Mouse (Mus musculus) erythroblast, embryonic 14.5 days (primary cell): Measurements from ENCODE around the gene Thap11. TPM values are rescaled to one million over a fixed set of nuclear protein-coding genes. Genes with fewer than 3 reads are reported as not detected.

ENCODE experiments used
- H3K27me3 ChIP-seq: 2 replicates; pipeline ENCODE4 v1.6.1; 2012; ENCODE audit warnings: inconsistent platforms; ENCODE audit not compliant: control insufficient read depth
- H3K36me3 ChIP-seq: 2 replicates; pipeline ENCODE4 v1.6.1; 2012; ENCODE audit warnings: mild to moderate bottlenecking, inconsistent platforms; ENCODE audit not compliant: control insufficient read depth
- H3K4me1 ChIP-seq: 2 replicates; pipeline ENCODE4 v1.6.1; 2012; ENCODE audit warnings: inconsistent platforms; ENCODE audit not compliant: control insufficient read depth
- H3K4me3 ChIP-seq: replicated peaks from 2 replicates; pipeline ENCODE3; 2012; ENCODE audit warnings: moderate library complexity, mild to moderate bottlenecking, inconsistent platforms
- H3K9me3 ChIP-seq: 2 replicates; pipeline ENCODE4 v1.6.1; 2012; ENCODE audit warnings: low read length, inconsistent platforms, mixed read lengths; ENCODE audit not compliant: control insufficient read depth
- GATA1 ChIP-seq: IDR thresholded peaks from 2 replicates; pipeline ENCODE4 v1.6.1; 2012; ENCODE audit warnings: low read length, inconsistent platforms, mixed read lengths
- TAL1 ChIP-seq: IDR thresholded peaks from 3 replicates; pipeline ENCODE4 v1.6.1; 2012; ENCODE audit warnings: low read length, inconsistent platforms, mixed read lengths
- polyA plus RNA-seq: library from polyadenylated mRNA; stranded (reverse); fragments of >175 nt; gene quantifications from 2 replicates; pipeline ENCODE4 v1.2.3, GENCODE M21; 2012

The Thap11 gene
- polyA plus RNA-seq, result 2.8 and 3.4 TPM in 2 replicates

DNA sequence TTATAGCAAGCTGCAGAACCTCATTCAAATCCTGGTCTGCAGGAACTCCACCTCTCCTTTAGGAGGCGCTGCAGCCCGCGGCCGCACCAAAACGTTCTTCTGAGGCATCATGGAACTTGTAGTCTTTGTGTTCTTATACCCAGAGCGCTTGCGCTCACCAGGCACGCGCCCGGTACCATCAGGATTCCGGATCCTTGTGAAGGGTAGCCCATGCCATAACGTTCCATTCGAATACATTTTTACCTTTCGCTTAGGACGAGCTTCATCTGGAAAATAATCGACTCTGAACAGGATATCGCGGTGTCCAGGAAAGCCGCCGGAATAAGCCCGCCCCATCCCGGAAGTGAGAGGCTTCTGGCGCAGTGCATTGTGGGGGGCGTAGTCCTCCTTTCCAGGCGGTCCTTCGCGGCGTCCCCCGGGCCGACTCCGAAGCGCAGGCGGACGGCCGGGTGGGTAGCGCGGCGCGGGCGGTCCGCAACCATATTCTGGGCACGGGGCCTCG, at the start of gene Thap11:
TSS of gene Thap11 (plus strand) at position 418 of the 502 bp plus-strand sequence.
- H3K4me1 ChIP-seq, result peaks cover 66% of the 10 kb centered on the region
- H3K27me3 ChIP-seq, result no peaks in the 10 kb centered on the region
- no peaks in the 10 kb centered on the region for H3K9me3 ChIP-seq
- peak within 1 kb of the TSS; percentile 90 for H3K4me3 ChIP-seq
- TF ChIP-seq TAL1, result no peak
- TF ChIP-seq GATA1, result no peak
- peaks cover 32% of the 10 kb centered on the region for H3K36me3 ChIP-seq

DNA sequence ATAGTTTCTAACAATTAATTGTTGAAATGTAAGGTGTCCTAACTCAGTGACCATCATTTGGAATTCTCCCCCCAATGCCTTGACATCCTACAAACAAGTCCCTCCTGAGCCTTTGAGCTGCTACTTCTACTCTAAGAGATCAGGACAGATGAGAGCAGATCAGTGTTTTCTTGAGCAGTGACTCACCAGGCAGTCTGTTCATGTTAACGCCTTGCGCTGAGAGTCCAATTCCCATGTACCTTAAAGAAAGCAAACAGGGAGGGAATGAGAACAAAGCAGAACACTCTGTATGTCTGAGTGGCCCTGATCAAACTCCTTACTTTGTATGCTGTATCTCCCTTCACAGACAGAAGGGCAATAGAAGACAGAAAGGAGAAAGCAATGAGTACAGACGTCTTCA, 49.6 kb upstream of the Thap11 start:
- Histone ChIP-seq H3K27me3 (no peaks in the 10 kb centered on the region), H3K4me1 (peaks cover 91% of the 10 kb centered on the region), H3K36me3 (peaks cover 98% of the 10 kb centered on the region), H3K9me3 (no peaks in the 10 kb centered on the region), H3K4me3 (peak overlapping the region; percentile 23)
- no peak for TF ChIP-seq TAL1
- no peak for TF ChIP-seq GATA1

DNA sequence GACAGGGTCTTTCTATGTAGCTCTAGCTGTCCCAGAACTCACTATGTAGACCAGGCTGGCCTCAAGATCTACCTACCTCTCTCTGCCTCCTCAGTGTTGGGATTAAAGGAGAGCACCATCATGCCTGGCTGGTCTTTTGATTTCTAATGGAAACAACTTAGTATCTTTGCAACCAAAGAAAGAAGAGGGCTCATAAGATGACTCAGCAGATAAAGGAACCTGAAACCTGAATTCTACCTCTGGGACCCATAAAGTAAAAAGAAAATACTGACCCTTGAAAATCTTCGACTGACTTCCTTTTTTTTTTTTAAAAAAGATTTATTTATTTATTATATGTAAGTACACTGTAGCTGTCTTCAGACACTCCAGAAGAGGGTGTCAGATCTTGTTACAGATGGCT, 49.0 kb upstream of the Thap11 start:
- peaks cover 98% of the 10 kb centered on the region for H3K36me3 ChIP-seq
- peaks cover 91% of the 10 kb centered on the region for H3K4me1 ChIP-seq
- H3K9me3 ChIP-seq, result no peaks in the 10 kb centered on the region
- TF ChIP-seq GATA1 (no peak), TAL1 (no peak)
- H3K27me3 ChIP-seq, result no peaks in the 10 kb centered on the region
- H3K4me3 ChIP-seq, result no peak overlapping the region

DNA sequence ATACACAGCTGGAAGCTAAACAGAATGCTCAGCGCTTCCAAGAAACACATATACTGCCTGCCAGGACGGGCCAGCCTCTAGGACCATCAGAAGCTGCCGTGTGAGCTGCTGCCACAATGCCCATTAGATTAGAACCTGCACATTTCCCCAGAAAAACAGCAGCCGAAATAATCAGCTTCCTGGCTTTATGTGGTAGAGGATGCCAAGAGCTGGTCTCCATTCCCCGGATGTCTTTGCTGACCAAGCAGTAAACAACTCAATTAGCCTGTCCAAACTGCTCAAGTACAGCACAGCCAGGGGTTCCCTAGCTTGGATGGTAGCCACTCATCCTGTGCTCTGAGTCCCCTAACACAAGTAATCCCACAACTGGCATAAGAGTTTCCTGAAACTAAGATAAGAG, 47.2 kb upstream of the Thap11 start:
- peak overlapping the region; percentile 2 for H3K4me3 ChIP-seq
- H3K36me3 ChIP-seq, result peaks cover 99% of the 10 kb centered on the region
- TF ChIP-seq TAL1 (no peak), GATA1 (no peak)
- H3K4me1 ChIP-seq, result peaks cover 93% of the 10 kb centered on the region
- H3K9me3 ChIP-seq, result no peaks in the 10 kb centered on the region
- H3K27me3 ChIP-seq, result no peaks in the 10 kb centered on the region

DNA sequence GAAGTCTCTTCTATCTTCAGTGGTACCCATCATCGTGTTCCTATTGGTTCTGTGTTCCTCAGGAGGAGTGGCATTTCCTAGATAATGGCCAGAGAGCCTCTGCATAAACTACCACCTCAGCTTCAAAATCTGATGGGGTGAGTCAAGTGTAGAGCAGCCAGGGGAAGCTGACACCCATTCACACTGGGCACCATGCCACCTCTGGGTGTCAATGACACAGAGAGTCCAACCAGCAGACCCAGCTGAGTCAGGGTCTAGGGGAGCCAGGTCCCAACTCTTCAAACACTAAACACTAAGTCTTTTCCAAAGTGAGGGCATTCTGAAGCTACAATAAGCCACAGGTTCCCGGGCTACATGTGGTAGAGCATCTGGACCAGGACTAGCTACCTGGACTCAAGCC, 46.5 kb upstream of the Thap11 start:
- H3K27me3 ChIP-seq, result no peaks in the 10 kb centered on the region
- TF ChIP-seq TAL1 (no peak), GATA1 (no peak)
- H3K4me1 ChIP-seq, result peaks cover 93% of the 10 kb centered on the region
- H3K36me3 ChIP-seq, result peaks cover 99% of the 10 kb centered on the region
- H3K4me3 ChIP-seq, result peak overlapping the region; percentile 6
- H3K9me3 ChIP-seq, result no peaks in the 10 kb centered on the region

DNA sequence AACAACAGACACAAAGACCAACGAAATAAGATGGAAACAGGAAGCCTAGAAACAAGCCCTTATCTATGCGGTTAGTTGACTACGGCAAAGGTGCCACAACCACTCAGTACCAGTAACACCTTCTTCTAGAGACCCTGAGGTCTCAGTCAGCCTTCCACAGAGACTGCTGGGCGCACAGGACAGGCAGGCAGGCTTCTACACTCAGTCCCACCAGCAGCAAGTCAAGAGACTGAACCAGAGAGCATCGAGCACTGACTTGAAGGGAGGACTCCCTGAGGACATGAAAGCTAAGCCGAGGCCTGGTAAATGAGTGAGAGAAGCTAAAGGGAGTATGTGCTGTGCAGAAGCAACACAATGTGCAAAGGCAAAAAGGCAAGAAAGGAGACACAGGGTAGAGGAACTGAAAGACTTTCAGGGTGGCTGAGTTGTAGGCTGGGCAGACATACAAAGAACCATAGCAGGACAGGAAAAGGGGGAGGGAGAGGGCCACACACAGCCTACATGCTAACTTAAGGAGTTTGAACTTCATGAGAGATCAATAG, 44.6 kb upstream of the Thap11 start:
- Histone ChIP-seq H3K36me3 (peaks cover 98% of the 10 kb centered on the region), H3K27me3 (no peaks in the 10 kb centered on the region), H3K4me1 (peaks cover 94% of the 10 kb centered on the region), H3K4me3 (peak overlapping the region; percentile 45), H3K9me3 (no peaks in the 10 kb centered on the region)
- TF ChIP-seq GATA1 (no peak), TAL1 (no peak)

DNA sequence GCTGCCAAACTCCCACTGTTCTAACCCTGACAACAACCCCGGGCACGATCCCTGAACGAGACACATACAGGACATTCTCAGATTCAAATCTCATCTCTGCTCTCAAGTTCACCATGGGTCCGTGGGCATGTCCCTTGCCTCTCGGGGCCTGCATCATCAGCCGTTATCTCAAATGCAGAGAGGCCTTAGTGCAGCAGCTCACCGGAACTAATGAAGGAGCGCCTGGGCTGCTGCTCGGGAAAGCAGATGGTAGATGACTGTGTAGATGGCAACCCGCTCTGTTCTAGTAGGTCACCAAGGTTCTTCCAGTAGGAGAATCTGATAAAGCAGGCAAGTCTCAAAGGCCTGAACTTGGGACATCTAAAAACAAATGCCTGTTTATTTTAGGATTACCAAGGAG, 43.9 kb upstream of the Thap11 start:
- peak overlapping the region; percentile 45 for H3K4me3 ChIP-seq
- peaks cover 98% of the 10 kb centered on the region for H3K36me3 ChIP-seq
- no peak for TF ChIP-seq TAL1
- peak; percentile 44 for TF ChIP-seq GATA1
- peaks cover 93% of the 10 kb centered on the region for H3K4me1 ChIP-seq
- no peaks in the 10 kb centered on the region for H3K27me3 ChIP-seq
- no peaks in the 10 kb centered on the region for H3K9me3 ChIP-seq

DNA sequence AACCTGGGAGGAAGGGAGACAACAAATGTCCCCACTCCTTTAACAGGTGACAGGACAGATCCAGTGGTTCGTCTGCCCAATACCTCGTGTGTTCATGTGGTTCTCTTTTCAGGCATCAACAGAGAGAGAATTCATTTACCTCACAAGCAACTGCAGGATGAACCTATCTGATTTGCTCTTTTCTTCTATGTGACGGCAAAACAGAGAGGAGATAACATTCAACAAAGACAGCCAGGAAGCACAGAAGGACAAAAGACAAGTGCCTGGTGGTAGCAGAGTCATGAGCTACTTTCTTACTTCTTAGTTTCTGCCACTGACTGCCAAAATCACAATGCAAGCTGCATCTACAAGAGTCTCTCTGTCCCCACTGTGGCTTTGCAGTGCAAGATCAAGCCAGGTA, 43.4 kb upstream of the Thap11 start:
- Histone ChIP-seq H3K9me3 (no peaks in the 10 kb centered on the region), H3K27me3 (no peaks in the 10 kb centered on the region), H3K4me1 (peaks cover 91% of the 10 kb centered on the region), H3K36me3 (peaks cover 96% of the 10 kb centered on the region), H3K4me3 (peak overlapping the region; percentile 45)
- TF ChIP-seq GATA1, result no peak
- no peak for TF ChIP-seq TAL1

DNA sequence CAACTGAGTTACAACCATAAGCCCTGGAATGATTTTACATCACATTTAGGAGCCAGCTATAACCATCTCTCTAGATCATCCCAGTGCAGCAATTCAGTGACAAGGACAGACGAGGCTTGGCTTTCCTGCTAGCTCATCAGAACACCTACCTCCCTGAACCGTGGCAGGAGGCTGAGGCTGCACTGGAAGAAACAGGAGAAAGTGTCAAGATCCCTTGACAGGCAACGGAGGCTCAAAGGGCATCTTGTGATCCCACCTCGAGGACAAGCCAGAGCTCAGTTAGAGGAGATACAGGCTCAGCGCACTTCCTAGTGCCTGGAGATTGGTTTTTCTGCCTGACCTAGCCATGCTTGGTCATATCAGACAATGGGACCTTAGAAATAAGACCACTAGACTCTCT, 42.4 kb upstream of the Thap11 start:
- Histone ChIP-seq H3K27me3 (no peaks in the 10 kb centered on the region), H3K36me3 (peaks cover 96% of the 10 kb centered on the region), H3K4me1 (peaks cover 90% of the 10 kb centered on the region), H3K4me3 (peak overlapping the region; percentile 45), H3K9me3 (no peaks in the 10 kb centered on the region)
- TF ChIP-seq GATA1 (no peak), TAL1 (no peak)

DNA sequence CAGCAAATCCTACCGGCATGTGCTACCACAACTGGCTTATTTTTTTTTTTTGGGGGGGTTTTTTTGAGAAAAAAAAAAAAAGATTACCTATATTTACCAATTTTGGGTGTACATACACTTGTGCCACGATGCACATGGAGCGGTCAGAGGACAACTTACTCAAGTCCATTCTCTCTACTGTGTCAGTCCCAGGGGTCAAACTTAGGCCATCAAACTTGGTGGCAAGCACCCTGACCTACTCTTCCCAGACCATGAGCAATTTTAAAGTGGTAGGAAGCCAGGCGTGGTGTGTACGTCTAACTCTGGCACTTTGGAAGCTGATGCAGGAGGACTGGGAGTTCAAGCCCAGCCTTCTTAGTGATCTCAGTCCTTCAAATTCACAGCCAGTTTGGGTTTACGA, 41.7 kb upstream of the Thap11 start:
- no peaks in the 10 kb centered on the region for H3K27me3 ChIP-seq
- TF ChIP-seq TAL1 (no peak), GATA1 (no peak)
- H3K4me1 ChIP-seq, result peaks cover 90% of the 10 kb centered on the region
- peak overlapping the region; percentile 34 for H3K4me3 ChIP-seq
- peaks cover 96% of the 10 kb centered on the region for H3K36me3 ChIP-seq
- no peaks in the 10 kb centered on the region for H3K9me3 ChIP-seq
